In genomic region chr11:77449224-77449623, GRCm38 (mm10) we compare ENCODE assay signal across 26 mouse cellular contexts. TPM values are rescaled to one million over a fixed set of nuclear protein-coding genes. Genes with fewer than 3 reads are reported as not detected.
"Had no signal": no experiment of that assay in that cellular context is flagged by ENCODE, and none has a peak within 500 bp of the region (broad histone marks: within the 10 kb centered on the region; RNA-seq: fewer than 3 reads in every experiment).

No protein-coding gene starts in this region.

- H3K4me2 ChIP-seq: heart, embryonic 12.5 days; hindbrain, embryonic 12.5 days; hindbrain, embryonic 14.5 days; intestine, embryonic 15.5 days; kidney, embryonic 15.5 days; limb, embryonic 12.5 days; liver, embryonic 11.5 days; liver, embryonic 13.5 days; liver, embryonic 15.5 days had no signal

- DNase-seq: gastrocnemius, postnatal 14 days; heart, postnatal 10 days; kidney, adult 18-20 months; kidney, adult 9 months; kidney, postnatal 10 days; kidney, postnatal 25 days; kidney, postnatal 4 days; liver; liver, embryonic 13.5 days had no signal

- H3K4me1 ChIP-seq: hindbrain, embryonic 10.5 days; hindbrain, embryonic 12.5 days; intestine, embryonic 15.5 days; limb, embryonic 10.5 days; limb, embryonic 12.5 days had no signal

- H3K9ac ChIP-seq: heart, embryonic 12.5 days; hindbrain, embryonic 12.5 days; hindbrain, embryonic 14.5 days; intestine, embryonic 15.5 days; kidney, embryonic 15.5 days; limb, embryonic 12.5 days; liver, embryonic 13.5 days; liver, embryonic 15.5 days had no signal

- H3K27me3 ChIP-seq: heart, embryonic 12.5 days; hindbrain, embryonic 12.5 days; intestine, embryonic 15.5 days; kidney, embryonic 15.5 days; limb, embryonic 12.5 days; liver, embryonic 13.5 days; liver, embryonic 15.5 days had no signal

- H3K4me3 ChIP-seq: heart, embryonic 10.5 days; heart, embryonic 12.5 days; hindbrain, embryonic 10.5 days; hindbrain, embryonic 12.5 days; intestine, embryonic 15.5 days; kidney, embryonic 15.5 days; layer of hippocampus, adult 2 months; left cerebral cortex, adult 2 months; limb, embryonic 10.5 days; limb, embryonic 12.5 days; liver, embryonic 13.5 days; liver, embryonic 15.5 days had no signal

- ATAC-seq: hindbrain, embryonic 16.5 days; inflammation-experienced regulatory T-cells, adult 6 months; intestine, embryonic 15.5 days; intestine, postnatal 0 days had no signal

- H3K9me3 ChIP-seq: heart, embryonic 10.5 days; heart, embryonic 12.5 days; hindbrain, embryonic 10.5 days; hindbrain, embryonic 12.5 days; intestine, embryonic 15.5 days; kidney, embryonic 15.5 days; limb, embryonic 10.5 days; limb, embryonic 12.5 days; liver, embryonic 13.5 days; liver, embryonic 15.5 days had no signal

- H3K27ac ChIP-seq: heart, embryonic 10.5 days; hindbrain, embryonic 10.5 days; hindbrain, embryonic 12.5 days; hindbrain, embryonic 14.5 days; intestine, embryonic 15.5 days; kidney, embryonic 15.5 days; layer of hippocampus, adult 2 months; left cerebral cortex, adult 2 months; limb, embryonic 10.5 days; limb, embryonic 12.5 days; liver, embryonic 13.5 days; liver, embryonic 15.5 days had no signal

RNA-seq across cellular contexts. Expression of gene Coro6, which starts 13.0 kb away (rescaled TPM):
- total RNA-seq: granulocyte monocyte progenitor cell, adult 5-6 weeks had no signal
- polyA plus RNA-seq: inflammation-experienced regulatory T-cells, adult 6 months had no signal
